Mouse (Mus musculus) mesoderm, embryonic 11.5 days (tissue): ENCODE data around the gene Hrc.
"Not testable (repeated sequence)": the region's sequence is repeated elsewhere in the genome, so short reads cannot be mapped to it uniquely, and the experiment has no call there.

Experiments
- DNase-seq: peaks from one replicate; pipeline ENCODE4 v3.0.0-alpha.2; 2012; ENCODE audit warnings: low read depth, low spot score

Hrc gene

DNA sequence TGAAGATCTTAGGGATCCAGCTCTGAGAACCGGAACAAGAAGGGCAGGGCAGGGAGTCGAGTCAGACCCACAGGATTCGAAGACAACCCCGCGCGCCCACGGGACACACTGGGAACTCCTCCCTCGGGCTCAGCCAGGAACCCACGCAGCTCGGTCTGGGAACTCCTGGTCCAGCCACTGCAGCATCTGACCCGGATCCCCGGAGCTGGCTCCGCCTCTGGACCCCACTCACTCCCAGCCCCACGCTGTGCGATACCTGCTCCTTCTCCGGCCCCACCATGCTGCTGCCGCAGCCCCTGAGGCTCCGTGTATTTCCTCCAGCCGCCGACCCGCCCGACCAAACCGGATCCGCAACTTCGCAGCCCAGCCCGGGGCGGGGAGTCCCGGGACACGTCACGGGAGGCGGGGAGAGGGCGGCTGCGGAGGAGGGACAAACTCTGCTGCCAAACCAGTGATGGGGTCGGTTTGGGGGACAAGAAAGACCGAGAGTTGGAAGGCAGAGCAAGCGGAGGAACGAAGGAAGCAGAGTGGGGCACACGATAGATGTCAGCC lies 1.6 kb upstream of the Hrc start, which contains the start of gene Trpm4:
Trpm4 (minus strand) TSS at position 350 of the 552 bp plus-strand sequence.
- peak; percentile 76 for DNase-seq

DNA sequence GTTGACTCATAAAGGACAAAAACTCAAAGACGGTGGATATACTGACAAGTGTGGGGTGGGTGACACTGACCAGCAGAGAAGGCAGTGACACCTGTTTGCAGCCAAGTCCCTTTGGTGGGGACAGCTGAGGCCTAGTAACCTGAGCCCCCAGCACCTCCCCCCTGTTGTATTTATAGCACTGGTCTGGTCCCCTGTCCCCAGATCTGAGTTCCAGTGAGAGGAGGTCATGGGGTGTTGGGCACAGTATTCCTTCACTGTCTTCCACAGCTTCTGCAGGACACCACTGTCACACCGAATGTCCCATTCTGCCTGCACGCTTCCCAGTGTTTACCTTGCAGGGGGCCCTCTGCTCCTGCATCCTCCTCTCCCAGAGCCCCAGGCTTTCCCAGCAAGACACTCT lies 485 bp upstream of the Hrc start:
- no peak for DNase-seq

DNA sequence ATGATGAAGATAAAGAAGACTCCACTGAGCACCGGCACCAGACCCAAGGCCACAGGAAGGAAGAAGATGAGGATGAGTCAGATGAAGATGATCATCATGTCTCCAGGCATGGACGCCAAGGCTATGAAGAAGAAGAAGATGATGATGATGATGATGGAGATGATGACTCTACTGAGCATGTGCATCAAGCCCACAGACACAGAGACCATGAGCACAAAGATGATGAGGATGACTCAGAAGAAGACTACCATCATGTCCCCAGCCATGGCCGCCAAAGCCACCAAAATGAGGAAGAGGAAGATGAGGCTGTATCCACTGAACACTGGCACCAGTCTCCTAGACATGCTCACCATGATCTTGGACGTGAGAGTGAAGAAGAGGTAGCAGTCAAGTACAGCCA lies 1.2 kb downstream of the Hrc start:
- no peak for DNase-seq

DNA sequence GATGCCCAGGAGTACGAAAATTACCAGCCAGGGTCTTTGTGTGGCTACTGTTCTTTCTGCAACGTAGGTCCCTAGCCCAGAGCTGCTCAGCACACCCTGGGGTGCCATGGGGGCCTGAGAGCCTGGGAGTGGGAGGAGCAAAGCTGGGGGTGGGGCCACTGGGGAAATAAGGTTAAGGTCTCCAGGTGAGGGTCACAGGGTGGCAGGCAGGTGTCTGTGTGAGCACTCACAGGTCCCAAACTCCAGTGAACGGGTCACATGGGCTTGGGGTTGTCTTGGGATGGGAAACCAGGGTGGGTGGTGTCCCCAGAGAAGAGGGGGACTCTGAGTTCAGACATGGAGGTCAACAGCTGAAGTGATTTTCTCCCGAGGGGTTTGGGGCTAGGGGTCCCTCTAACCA lies 2.4 kb downstream of the Hrc start:
- no peak for DNase-seq

DNA sequence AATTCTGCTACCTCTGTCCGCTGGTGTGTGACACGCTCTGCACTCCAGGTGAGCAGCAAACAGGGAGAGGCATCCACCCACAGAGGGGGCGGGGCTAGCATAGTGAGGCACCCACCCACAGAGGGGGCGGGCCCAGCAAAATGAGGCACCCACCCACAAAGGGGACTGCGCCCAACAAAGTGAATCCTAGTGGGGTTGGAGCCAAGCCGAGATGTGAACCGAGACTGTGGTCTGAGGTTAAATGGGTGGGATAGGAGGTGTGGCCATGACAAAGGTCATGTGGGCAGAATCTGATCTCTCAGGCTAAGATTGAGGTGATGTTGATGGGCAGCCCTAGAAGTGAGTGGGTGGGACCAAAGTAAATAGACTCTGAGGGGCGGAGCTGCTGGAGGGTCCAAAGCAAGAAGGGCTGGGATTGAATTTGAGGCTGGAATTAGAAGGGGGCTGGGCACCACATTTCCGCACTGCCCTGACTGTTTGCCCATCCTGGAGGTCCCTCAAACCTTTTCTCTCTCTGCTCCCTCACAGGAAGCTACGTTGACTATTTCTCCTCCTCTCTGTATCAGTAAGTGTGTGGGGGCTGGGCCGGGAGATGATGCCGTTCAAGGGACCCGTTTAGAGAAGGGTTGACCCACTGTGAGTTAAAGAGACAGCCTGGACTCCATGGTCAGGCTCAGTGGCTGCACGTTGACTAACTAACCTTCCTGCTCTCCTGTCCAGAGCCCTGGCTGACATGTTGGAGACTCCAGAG lies 3.2 kb downstream of the Hrc start:
- no peak for DNase-seq

DNA sequence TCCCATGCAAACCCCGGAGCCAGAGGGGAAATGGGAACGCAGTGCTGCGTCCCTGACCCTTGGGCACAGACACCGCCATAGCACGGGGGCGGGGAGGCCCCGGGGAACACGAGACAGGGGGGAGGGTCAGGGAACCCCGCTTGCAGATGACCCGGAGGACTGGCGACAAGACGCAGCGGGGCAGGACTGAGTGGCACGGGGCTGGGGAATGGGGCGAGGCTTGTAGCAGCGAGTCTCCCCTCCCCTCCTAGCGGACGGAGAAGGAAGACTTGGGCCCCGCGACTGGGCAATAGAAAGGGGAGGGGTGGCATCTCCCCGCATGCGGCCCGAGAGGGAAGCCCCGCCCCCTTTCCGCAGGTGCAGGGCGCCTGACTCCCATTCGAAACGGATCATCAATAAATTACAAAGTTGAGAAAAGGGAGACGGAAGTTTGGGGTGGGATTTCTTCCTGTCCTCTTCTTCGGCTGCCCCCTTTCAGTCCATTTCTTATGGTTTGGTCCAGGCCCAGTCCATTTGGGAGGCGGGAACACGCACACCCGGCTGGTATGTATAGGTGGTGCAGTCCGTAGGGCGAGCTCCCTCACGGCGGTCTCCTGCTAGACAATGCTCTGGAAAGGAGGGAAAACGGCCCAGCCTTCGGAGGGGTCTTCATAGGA lies 4.4 kb downstream of the Hrc start:
- DNase-seq: peak; percentile 85

DNA sequence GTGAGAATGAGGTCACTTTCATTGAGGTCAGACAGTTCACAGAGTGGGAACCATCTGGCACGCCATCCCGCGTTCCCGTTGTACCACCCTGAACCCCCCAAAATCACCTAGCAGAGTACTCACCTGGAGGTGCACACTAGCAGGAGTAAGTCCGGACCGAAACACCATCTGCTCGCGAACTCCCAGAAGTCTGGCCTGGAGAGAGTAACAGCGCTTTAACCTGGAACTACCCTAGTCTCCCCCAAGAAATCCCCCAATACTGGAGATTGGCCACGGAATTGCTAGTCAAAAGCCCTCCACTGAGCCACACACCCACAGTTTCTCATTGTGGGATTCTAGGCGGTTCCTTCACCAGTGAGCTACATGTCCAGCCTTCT lies 5.0 kb downstream of the Hrc start:
- DNase-seq: no peak

DNA sequence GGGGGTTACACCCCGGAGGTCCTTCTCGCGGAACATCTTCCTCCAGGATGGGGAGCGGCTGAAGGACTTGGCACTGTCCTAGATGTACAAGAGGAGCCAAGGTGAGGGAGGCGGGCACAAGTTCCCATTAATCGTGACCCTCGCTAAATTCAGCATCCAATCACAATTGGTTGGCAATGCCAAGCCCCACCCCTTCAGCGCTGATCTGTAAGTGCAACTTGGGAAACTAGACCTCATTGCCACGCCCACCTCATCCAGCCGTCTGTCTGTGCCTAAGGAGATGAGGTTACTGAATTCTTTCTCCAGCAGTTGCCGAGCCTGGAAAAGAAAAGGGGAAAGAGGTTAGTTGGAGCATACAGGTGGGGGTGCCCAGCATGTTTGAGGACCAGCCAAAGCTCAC lies 5.6 kb downstream of the Hrc start:
- DNase-seq: peak; percentile 77

DNA sequence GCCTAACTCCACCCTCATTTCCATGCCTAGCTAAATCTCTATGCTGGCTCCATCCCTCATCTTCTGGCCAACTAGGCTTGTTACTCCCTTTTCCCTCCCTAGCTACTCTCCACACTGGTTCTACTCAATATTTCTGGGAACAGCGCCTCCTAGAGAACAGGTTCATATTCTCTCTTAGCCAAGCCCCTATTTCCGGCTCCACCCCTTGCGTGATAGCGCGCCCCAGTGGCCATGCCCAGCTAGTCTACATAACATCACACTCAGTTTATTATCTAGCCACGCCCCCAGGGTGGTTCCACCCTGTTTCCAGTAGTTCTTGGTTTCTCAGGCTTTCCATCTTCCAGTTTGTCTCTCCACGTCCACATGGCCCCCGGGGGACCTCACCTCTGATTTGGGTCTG lies 6.2 kb downstream of the Hrc start:
- DNase-seq: peak; percentile 89

DNA sequence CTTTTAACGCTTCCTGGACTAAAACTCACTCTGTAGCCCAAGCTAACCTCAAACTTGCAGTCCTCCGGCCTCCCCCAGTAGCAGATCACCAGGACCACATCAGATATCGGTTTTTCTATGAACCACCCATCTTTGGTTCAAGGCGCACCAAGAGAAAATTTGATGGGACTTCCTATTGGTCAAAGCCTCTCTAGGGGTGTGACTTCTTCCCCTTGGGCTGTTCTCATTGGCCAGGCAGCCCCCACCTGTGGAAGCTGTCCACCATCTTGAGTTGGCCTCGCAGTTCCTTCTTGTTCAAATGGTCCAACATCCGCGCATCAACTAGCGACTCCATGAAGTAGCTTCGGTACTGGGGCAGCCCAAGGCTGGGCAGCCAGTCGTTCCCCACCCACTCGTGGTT lies 7.0 kb downstream of the Hrc start:
- DNase-seq: no peak

DNA sequence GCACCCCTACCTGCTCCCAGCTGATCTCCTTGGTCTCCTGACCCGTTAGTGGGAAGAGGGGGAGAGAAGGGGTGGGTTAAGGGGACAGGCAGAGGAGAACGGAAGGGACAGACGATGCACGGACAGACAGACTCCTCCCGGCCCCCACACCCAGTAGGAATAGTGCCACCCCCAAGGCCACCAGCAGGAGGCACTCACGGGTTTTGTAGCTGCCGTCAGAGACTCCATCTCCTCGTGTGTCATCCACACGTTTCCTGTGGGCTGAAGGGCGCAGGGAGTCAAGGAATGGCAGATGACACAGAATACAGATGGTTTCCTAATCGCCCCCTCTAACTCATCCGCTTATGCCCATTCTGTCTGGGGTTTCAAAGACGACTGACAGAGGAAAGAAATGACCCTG lies 8.5 kb downstream of the Hrc start:
- no peak for DNase-seq

DNA sequence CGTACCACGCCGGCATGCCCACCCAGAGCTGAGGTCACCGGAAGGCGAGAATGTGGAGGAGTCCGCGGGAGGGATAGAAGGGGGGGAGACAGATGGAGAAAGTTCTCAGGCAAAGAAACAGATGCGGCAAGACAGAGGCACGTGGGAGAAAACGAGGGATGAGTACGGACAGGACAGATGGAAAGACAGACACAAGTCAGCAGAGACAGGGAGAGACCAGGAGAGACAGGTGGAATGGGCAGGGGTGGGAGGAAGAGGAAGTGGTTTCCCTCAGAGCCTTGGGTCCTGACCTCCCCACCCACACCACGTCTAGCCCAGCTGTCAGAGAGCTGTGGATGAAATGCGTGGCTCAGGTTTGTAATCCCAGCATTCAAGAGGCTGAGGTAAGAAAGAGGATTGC lies 11.8 kb downstream of the Hrc start:
- DNase-seq: no peak

DNA sequence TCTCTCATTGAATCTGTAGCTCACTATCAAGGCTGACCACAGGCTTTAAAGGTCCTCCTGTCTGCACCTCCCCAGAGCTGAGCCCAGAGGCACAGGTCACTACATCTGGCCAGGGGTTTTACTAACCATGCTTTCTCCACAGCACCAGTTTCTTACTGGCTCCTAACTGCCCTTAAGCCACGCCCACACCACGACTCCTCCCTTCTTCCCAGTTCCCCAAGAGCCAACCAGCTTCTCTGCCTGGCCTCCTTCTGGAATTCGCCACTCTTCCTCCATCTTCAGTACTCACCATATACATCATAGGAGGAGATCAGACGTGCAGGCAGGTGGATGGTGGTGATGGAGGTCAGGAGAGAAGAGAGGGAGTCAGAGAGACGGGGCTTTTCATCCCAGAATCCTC lies 18.0 kb downstream of the Hrc start:
- no peak for DNase-seq

DNA sequence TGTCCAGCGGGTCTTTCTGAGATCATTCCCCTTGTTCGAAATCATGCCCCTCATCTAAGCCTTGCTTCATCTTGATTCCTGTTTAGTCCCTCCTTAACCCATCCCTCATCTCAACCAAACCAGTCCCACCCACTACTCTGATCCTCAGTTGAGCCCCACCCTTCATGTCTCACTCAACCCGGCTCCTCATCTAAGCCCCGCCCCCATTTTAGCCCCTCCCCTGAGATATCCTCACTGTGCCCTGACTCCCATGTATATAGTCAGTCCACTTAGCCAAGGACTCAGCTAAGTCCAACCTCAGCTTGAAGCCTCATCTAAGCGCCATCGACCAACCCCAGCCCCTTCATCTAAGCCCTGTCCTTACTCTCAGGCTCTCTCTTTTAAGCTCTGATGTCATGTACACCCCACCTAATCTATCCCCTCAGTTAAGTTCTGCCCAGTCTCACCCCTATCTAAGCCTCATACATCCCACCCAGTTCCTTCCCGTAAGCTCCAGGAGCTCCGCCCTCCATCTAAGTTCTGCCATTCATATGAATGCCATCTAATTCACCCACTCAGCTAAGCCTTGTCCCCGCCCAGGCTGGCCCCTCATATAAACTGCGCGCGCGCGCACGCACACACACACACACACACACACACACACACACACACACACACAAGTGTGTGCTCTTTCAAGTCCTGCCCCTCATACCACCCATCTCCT lies 20.4 kb downstream of the Hrc start:
- DNase-seq: no peak

DNA sequence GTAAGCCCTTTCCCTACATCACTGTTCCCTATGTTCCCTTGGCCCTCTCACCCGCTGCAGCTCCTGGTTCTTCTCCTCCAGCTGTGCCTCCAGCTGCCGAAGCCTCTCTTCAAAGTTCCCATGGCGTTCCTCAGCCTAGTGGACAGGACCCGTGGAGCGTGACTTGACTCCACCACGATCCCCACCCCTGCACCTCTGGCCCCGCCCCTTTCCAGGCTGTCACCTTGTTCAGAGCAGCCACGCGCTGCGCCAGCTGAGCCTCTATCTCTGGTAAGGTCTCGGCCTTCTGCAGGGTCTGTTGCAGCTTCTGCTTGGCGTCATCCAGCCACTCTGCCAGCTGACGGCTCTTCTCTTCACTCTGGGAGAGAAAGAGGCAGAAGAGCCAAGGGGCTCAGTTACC lies 21.0 kb downstream of the Hrc start:
- DNase-seq: no peak

DNA sequence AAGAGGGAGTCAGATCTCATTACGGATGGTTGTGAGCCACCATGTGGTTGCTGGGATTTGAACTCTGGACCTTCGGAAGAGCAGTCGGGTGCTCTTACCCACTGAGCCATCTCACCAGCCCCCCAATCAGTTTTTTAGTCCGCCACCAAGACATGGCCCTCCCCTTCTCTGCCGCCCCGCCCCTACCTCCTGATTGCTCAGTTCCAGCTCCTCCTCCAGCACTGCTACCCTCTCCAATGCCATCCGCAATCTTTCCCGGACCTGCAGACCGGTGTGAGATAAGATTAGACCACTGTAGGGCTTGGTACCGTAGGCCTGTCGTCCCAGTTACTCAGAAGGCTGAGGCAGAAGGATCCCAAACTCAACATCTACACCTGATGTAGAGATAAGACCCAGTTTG lies 24.0 kb downstream of the Hrc start:
- not testable (repeated sequence) for DNase-seq

DNA sequence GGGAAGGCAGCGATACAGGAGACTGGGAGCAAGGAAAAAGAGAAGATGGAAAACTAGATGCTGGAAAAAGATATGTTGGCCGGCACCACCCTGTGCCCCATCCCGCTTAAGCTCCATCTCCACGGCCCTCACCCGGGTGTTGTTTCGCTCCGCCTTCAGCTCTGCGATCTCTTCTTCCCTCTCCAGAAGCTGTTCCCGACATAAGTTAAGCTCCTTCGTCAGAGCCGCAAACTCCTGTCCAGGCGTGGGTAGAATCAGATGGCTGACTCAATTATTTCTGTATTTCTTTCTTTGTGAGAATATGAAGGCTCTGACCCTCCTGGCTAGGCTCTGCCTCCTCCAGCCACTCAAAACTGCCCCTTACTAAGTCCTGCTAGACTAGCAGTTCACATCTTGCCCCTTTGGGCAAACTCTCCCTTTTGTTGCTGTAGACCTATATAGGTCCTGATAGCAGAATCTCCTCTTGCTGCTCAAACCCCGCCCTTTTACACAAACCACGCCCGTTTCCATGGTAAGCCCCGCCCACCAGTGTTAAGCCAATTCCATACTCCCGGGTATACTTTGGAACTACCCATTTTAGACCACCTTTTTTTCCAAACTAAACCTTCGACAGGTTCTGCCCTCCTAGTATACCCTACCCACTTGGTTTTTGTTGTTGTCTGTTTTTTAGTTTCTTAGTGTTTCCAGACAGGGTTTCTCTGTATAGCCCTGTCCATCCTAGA lies 25.5 kb downstream of the Hrc start:
- DNase-seq: no peak

DNA sequence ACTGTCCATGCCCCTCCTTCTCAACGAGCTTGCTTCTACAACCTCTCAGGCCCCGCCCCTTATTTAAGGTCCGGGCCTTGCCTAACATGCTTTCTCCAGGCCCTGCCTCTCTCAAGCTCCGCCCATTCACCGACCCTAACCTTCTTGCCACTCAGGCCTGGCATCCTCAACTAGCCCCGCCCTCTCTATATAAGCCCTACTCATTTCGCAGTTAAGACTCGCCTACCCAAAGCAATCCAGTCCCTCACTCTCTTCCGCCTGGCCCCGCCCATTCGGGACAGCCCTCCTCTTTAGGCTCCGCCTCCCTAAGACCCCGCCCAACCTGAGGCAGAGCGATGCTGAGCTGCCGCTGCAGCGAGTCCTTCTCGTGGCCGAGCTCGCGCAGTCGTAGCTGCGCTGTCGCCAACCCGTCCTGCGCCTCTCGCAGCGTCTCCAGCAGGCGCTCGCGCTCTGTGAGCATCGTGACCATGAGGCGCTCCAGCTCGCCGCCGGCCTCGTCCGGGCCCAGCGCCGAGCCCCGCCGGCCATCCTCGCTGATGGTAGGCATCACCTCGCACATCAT lies 26.2 kb downstream of the Hrc start:
- DNase-seq: peak; percentile 92

DNA sequence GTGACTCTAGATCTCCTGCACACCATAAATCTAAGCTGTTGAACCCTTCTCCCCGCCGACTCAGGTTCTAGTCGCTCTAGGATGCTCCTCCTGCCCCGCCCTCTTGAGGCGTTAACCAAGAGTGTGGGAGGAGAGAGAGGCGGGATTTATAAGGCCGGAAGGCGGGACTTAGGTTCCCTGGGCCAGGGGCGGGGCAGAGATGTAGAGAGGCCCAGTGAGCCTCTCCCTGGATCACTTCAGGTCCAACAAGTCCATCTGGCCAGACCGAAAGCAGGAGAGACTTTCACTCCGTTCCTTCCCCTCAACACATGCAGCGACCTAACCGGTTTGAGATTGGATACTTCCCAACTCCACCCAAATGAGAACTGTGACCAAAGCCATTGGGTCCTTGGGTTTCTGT lies 27.7 kb downstream of the Hrc start:
- peak; percentile 52 for DNase-seq

DNA sequence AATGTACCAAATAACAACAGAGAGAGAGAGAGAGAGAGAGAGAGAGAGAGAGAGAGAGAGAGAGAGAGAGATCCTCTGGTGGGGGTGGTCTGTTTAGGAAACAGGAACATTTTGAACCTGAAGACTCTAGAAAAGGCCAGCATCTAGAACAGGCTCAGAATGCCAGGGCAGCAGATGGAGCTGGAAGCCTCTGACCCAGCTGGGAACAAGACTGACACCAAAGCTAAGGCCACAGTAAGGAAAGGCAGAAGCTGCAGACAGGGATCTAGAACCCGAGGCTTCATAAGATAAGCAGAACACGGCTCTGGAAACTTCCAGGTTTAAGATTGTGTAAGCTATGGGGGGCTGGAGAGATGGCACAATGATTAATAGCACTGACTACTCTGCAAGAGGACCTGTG lies 28.9 kb downstream of the Hrc start:
- no peak for DNase-seq
